Mouse (Mus musculus): ENCODE measurements at regions not wholly inside any gene's neighbourhood (a gene's known extent, or its start where the extent isn't known, plus 50 kb on each side); places are given as distances from the start of the nearest gene placed in this dataset.
A peak's percentile ranks its signal among the peaks of the same experiment; 100 is the strongest.

GRCm38 (mm10) chrX:145672776-145673175 is 167.8 kb upstream of the Amot start:
- DNase-seq: peak in 1 of 2 experiments; percentile 5

- no peak for DNase-seq
These were observed 146.7 kb upstream of the Amot start for GRCm38 (mm10) chrX:145651647-145652046.

GRCm38 (mm10) chrX:145619649-145620048 is 114.7 kb upstream of the Amot start:
- DNase-seq: no peak

GRCm38 (mm10) chrX:145602085-145602484 is 97.1 kb upstream of the Amot start:
- DNase-seq: no peak

- no peak for DNase-seq
These were observed 85.8 kb upstream of the Amot start for GRCm38 (mm10) chrX:145590733-145591132.

GRCm38 (mm10) chrX:145567528-145567927 is 62.5 kb upstream of the Amot start:
- DNase-seq: no peak

- no peak for DNase-seq
These were observed 62.1 kb upstream of the Amot start for GRCm38 (mm10) chrX:145567073-145567472.

GRCm38 (mm10) chrX:145558881-145559280 is 53.9 kb upstream of the Amot start:
- DNase-seq: no peak
